Mouse (Mus musculus): ENCODE measurements around the gene Slc16a13.

The Slc16a13 gene

DNA sequence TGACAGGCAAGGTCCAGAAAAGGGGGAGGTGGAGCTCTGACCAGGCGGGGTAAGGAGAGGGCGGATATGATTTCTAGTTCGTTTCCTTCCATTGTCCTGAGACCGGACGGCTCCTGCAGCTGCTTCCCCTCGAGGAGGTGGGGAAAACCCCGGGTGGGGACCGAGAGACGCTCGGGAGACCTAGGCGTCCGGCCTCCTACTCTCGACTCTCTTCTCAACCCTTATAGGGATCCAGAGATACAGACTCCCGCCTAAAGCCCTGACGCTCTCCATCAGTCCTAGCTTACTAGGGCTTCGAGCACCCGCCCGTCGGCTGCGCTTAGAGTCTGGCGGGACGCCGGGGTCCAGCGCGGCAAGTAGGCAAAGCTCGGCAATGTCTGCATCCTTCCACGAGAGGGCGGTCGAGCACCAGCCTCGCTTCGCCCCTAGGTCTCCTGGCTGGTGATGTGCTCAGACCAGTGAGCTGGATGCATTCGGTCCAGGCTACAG, 9.4 kb upstream of the Slc16a13 start:
- DNase-seq: peak; percentile 75

DNA sequence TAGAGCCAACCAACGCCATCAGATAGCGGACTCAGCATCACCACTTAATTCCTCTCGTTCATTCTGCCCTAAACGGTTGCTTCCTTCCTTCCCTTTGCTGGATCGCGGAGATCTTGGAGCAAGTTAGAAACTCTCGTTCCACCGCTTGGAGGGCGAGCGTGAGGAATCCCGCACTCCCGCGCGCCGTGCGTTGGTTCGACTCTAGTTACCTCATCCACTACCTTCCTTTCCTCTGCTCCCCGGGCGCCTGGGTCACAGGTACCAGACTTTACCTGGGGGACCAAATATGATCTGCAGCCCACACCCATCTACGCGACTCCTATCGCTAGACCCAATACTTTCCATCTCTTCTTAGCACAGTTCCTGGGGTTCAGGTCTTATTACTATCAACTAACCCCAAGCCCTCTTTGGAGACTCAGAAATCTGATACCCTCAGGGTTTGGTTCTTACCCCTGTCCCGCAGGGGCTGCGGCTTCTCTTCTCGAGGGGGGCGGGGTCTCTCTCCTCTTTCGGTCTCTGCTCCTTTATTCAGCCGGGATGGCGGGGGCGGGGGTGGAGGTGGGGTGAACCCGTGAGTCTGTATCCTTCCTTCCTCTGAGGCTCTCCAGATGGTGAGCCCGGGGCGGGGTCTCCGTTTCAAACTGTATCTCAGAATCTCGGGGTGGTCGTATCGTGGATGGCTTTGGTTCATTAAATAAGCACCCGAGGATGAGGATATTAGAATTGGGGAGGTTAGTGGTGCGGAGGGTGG, 8.6 kb upstream of the Slc16a13 start, which contains the start of gene Bcl6b:
Gene Bcl6b, minus strand, starts transcription at position 539 of the 751 bp plus-strand sequence.
- DNase-seq: no peak

- DNase-seq: peak; percentile 81
Measured at GRCm38 (mm10) chr11:70228828-70229227, 8.0 kb upstream of the Slc16a13 start.

- DNase-seq: no peak
Measured at GRCm38 (mm10) chr11:70227661-70228245, 6.9 kb upstream of the Slc16a13 start.

DNA sequence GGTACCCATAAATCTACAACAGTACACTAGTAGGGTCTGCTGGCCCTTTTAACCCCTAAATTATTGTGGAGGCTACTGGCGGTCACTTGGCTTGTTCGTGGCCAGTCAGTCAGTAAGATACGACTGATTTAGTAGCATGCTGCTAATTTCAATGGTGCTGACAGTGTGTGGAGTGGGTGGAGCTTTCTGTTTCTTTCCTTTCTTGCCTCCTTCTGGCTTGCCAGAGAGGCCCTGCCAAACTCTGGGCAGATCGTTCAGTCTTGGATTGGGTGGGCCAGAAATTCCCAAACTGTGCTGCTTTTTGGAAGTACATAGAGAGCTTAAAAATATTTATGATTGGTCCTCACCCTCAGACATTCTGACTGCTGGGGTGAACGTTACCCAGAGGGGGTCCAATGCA, 6.3 kb upstream of the Slc16a13 start:
- DNase-seq: no peak

DNA sequence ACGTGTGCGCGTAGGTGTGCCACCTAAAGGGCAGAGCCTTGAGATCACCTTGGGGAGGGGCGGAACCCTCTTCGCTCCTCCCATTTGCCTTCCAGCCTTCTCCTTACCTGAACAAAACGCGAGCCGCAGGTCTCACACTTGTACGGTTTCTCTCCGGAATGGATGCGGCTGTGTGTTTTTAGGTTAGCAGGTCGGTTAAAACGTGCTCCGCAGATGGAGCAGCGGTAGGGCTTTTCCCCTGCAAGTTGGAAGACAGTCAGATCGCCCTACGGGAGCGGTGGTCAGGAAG, 5.7 kb upstream of the Slc16a13 start:
- DNase-seq: no peak

DNA sequence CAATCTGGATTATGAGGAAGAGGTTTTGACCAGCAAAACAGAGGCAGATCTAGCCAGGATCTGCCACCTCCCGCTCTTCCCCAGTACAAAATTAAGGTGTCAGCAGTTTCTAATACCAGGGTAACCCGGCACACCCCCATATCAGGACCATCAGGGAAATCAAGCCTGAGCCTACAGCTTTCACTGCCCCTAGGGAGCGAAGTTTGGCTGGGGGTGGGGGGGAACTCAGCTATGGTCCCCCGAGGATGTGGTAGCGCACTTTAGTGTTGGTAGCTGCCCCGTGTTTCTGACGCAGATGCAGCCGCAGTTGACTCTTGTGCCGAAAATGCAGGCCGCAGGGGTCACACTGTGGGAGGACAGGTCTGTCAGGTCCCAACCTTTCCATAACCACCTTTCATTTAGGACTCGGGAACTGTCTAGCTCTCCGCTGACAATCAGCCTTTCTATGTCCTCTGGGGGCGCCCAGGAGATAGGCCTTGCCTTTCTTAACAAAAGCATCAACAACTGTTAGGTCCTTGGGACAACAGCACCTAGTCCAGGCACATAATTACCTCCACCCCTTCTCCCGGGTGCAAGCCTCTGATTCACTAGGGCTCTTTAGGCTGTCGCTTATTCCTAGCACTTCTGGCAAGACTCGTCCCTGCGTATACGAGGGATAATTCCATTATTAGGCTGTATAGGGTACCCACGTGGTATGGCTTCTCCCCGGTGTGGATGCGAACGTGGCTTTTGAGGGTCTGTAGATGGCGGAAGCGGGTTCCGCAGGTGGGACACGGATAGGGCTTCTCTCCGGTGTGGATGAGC, 5.1 kb upstream of the Slc16a13 start:
- DNase-seq: no peak

GRCm38 (mm10) chr11:70223724-70224123, 2.9 kb upstream of the Slc16a13 start:
- DNase-seq: no peak

- peak; percentile 71 for DNase-seq
Measured at GRCm38 (mm10) chr11:70221603-70222500, 988 bp upstream of the Slc16a13 start.

DNA sequence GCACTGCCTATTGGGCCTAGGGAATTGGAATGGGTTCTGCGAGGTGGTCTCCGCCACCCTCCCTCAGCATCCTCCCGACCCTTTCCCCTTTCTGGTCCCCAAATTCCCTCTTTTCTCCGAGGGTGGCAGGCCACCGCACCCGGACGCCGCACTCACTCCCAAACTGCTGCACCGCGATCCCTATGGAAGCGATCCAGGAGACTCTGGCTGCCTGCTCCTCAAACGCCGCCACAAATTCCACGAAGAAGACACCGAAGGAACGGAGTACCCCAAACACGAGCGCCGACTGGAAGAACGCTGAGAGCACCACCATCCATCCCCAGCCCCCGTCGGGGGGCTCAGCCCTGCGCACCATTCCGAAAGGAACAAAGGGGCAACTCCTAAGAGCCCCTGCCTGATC, 541 bp downstream of the Slc16a13 start:
- DNase-seq: no peak

DNA sequence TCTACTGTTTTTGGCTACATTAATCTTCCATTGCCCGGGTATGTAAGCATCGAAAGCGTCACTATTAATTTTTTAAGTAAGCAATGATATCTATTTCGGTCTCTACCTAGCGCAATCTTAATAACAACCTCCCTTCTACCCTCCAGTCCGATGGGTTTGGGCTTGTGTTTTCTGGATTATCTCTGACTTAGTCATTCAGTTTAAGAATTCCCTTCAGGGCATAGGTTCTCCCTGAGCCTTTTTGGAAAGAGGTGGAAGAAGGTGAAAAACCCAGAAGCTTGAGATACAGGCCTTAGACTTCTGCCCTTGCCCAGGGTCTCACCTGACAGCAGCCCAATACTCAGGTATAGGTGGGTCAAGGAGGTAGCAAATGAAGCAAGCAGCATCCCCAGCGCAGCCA, 991 bp downstream of the Slc16a13 start:
- no peak for DNase-seq

DNA sequence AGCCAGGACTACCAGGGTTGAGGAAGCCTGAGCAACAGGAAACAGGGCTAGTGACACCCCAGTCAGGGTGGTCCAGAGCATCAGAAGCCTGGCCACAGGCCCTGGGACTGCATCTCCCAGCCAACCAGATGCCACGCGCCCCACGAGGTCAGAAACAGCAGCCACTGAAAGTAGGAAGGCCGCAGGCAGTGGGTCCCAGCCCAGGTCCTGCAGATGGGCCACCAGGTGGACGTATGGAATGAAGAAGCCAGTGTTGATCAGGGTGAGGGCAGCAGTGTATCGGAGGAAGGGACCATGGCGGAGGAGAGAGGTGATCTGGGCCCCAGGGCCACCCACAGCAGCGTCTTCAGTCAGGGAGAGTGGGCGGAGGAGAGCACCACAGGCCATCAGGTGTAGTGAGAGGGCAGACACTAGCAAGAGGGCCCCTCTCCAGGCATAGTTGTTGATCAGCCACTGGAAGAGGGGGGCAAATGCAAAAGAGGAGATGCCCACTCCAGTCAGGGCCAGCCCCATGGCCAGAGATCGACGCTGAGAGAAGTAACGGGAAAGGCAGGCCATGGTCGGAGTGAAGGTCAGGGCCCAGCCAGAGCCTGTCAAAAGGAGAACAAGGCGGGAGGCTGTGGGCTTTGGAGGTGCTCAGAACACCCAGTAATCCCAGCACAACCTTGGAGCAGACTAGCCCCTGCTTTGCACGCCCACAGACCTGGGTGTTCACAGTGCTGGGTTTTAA, 2.0 kb downstream of the Slc16a13 start:
- DNase-seq: no peak

DNA sequence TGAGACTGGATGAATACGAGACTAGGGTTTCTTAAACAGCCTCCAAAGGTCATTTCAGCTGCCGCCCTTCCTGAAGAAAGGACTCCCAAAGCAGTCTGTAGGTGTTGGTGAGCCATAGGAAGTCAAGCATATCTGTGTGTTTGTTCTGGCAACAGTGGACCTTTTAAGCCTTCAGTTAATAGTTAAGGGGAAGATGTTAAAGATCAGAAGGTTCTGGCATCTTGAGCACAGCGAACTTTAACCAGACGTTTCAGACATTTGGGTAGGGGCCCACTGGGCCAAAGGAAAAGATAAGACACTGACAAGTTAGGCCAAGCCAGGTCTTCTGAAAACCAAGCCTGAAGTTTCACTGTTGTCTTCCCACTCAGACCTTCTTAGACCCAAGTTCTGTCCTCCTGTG, 2.8 kb downstream of the Slc16a13 start:
- peak; percentile 82 for DNase-seq

DNA sequence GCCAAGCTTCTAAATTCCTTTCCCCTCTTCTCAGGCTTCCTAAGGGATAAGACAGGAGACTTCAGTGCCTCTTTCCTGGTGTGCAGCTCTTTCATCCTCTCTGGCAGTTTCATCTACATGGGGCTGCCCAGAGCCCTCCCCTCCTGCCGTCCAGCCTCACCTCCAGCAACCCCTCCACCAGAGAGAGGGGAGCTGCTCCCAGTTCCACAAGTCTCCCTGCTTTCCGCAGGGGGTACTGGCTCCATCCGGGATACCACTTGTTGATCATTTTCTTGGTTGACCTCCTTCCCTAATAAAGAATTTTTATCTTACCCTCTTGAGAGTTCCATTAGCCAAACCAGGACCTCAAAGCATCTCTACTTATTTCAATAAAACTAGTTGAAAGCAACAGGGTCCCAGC, 4.8 kb downstream of the Slc16a13 start:
- no peak for DNase-seq

DNA sequence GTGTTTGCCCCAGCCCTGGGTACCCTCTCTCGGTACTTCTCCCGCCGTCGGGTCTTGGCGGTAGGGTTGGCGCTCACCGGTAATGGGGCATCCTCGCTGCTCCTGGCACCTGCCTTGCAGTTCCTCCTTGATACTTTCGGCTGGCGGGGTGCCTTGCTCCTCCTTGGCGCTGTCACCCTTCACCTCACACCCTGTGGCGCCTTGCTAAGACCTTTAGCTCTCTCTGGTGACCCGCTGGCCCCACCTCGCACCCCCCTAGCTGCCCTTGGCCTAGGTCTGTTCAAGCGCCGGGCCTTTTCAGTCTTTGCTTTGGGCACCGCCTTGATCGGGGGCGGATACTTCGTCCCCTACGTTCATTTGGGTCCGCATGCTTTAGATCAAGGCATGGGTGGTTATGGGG, 5.6 kb downstream of the Slc16a13 start:
- peak; percentile 72 for DNase-seq

DNA sequence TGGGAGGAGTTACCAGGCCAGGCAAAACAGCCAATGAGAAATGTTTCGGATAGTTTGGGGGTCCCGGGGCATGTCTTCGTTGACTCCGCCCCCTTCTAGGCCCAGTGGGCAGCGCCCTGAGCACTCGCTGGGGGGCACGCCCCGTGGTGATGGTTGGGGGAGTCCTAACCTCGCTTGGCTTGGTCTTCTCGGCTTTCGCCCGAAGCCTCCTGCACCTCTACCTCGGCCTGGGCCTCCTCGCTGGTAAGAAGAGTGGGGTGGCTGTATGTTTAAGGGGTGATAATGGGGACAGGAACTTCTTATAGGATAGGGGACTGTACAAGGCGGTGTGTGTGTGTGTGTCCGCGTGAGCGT, 6.0 kb downstream of the Slc16a13 start:
- DNase-seq: no peak

GRCm38 (mm10) chr11:70214191-70214855, 6.5 kb downstream of the Slc16a13 start:
- peak; percentile 84 for DNase-seq

GRCm38 (mm10) chr11:70213736-70214135, 7.1 kb downstream of the Slc16a13 start:
- DNase-seq: no peak

DNA sequence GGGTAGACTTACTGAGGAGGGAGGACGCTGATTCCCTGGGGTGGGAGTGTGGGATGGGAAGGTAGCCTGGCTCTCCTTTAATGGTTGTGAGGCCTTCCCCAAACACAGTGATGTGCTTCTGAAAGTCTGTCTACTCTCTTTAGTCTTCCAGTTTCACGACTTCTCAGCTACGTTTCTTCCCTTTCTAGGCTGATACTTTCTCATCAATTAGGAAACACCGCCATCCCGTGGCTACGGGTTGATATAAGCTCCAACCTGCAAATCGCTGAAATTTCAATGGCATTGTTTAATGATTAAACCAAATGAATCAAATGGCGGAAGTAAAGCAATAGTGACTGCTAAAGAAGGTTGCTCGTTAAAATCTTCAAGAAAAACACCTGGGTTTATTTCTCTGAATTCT, 8.0 kb downstream of the Slc16a13 start:
- DNase-seq: peak; percentile 82

DNA sequence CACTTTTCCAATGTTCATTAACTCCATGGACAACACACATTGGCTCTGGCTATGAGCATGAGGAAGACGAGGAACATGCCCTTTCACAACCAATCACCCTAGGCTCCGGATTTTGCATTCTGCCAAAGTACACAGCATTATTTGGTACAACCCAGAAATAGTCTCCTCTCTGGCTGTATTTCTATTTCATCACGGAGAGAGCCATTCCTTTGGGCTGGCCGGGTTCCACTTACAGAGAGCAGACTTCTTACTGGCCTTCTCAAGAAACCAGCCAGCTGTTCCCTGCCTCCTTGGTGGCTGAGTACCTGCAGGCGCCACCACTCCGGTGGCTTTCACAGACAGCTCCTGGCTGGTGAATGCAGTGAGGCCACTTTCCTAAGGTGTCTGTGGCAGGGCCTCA, 8.4 kb downstream of the Slc16a13 start, which contains the start of gene Slc16a11:
Gene Slc16a11, plus strand, starts transcription at position 330 of the 400 bp plus-strand sequence.
- no peak for DNase-seq

DNA sequence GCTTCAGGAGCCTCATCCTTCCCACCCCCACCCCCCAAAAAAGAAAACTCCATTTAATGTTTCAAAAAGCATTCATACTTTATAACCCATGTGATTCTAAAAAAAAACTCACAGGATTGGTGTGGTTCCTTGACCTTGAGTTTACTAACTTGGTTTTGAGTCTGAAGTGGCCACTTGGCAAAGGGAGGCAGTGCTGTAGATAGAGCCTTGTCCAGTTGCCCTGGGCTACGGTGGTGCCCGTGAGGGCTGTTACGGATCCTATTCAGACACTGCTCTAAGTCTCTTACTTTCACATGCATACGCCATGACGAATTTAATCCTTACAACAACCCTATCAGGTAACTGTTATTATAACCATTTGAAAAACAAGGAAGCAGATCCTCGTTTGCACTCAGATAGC, 8.9 kb downstream of the Slc16a13 start:
- no peak for DNase-seq

DNA sequence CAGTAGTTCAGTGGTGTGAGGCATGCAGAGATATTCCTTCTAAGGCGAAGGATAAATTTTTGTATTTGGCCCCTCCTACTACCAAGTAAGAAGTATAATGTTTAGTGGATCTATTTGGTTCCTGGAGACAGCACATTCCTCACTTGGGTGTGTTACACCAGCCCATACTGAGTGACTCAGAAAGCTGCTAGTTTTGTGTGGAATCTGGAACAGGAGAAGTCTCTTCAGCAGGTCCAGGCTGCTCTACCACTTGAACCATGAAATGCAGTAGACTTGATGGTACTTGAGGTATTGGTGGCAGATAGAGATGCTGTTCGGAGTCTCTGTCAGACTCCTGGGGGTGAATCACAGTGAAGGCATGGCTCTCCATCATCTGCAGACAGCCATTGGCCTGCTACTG, 10.2 kb downstream of the Slc16a13 start:
- DNase-seq: no peak
